Mouse (Mus musculus) MEL (cell line): Measurements from ENCODE around the gene Wdr18.

ENCODE experiments used
- CTCF ChIP-seq, 3 experiments: IDR thresholded peaks in 2 of 3; conservative IDR thresholded peaks in 1 of 3; 2 replicates each; pipeline ENCODE4 v1.5.1; 2011 to 2012; ENCODE audit warnings: low read length in 3 of 3, low read depth in 2 of 3, mild to moderate bottlenecking in 2 of 3, improper control_type of control experiment in 1 of 3, inconsistent platforms in 1 of 3, mixed read lengths in 1 of 3, moderate library complexity in 1 of 3; ENCODE audit not compliant: control insufficient read depth in 1 of 3, insufficient read depth in 1 of 3, poor library complexity in 1 of 3, severe bottlenecking in 1 of 3
- EP300 ChIP-seq, 2 experiments: IDR thresholded peaks; 2 replicates each; pipeline ENCODE4 v1.6.1; 2011; ENCODE audit warnings: improper control_type of control experiment in 2 of 2, low read length in 2 of 2, low read depth in 1 of 2, mild to moderate bottlenecking in 1 of 2
- HCFC1 ChIP-seq: IDR thresholded peaks from 2 replicates; pipeline ENCODE4 v1.6.1; 2012; ENCODE audit warnings: low read depth, mild to moderate bottlenecking, inconsistent platforms, low read length, improper control_type of control experiment, moderate library complexity
- KAT2A ChIP-seq: conservative IDR thresholded peaks from 2 replicates; pipeline ENCODE4 v1.6.1; 2012; ENCODE audit warnings: low read depth, low read length, improper control_type of control experiment, inconsistent platforms
- MAFK ChIP-seq: IDR thresholded peaks from 2 replicates; pipeline ENCODE4 v1.6.1; 2011; ENCODE audit warnings: low read depth, mild to moderate bottlenecking, low read length, improper control_type of control experiment, borderline replicate concordance
- POLR2A ChIP-seq, 2 experiments: IDR thresholded peaks; 2 replicates each; pipeline ENCODE4 v1.6.1; 2011 to 2012; ENCODE audit warnings: low read length in 2 of 2, mild to moderate bottlenecking in 2 of 2, control low read depth in 1 of 2, improper control_type of control experiment in 1 of 2, low read depth in 1 of 2, moderate library complexity in 1 of 2; ENCODE audit not compliant: control insufficient read depth in 1 of 2, insufficient read depth in 1 of 2, poor library complexity in 1 of 2
- POLR2AphosphoS2 ChIP-seq: IDR thresholded peaks from 2 replicates; pipeline ENCODE4 v1.6.1; 2011; ENCODE audit warnings: low read length, improper control_type of control experiment
- POLR2AphosphoS5 ChIP-seq: IDR thresholded peaks from 2 replicates; pipeline ENCODE4 v1.6.1; 2012; ENCODE audit warnings: low read depth, borderline replicate concordance, mild to moderate bottlenecking, inconsistent platforms, low read length, moderate library complexity, mixed read lengths
- USF1 ChIP-seq: IDR thresholded peaks from 2 replicates; pipeline ENCODE4 v1.6.1; 2014; ENCODE audit warnings: low read depth, mild to moderate bottlenecking, inconsistent platforms, low read length, improper control_type of control experiment, moderate library complexity
- USF2 ChIP-seq, 2 experiments: IDR thresholded peaks; 2 replicates each; pipeline ENCODE4 v1.6.1; 2011 to 2012; ENCODE audit warnings: improper control_type of control experiment in 2 of 2, low read length in 2 of 2, borderline replicate concordance in 1 of 2, inconsistent platforms in 1 of 2, low read depth in 1 of 2, mild to moderate bottlenecking in 1 of 2; ENCODE audit not compliant: insufficient read depth in 1 of 2

DNA sequence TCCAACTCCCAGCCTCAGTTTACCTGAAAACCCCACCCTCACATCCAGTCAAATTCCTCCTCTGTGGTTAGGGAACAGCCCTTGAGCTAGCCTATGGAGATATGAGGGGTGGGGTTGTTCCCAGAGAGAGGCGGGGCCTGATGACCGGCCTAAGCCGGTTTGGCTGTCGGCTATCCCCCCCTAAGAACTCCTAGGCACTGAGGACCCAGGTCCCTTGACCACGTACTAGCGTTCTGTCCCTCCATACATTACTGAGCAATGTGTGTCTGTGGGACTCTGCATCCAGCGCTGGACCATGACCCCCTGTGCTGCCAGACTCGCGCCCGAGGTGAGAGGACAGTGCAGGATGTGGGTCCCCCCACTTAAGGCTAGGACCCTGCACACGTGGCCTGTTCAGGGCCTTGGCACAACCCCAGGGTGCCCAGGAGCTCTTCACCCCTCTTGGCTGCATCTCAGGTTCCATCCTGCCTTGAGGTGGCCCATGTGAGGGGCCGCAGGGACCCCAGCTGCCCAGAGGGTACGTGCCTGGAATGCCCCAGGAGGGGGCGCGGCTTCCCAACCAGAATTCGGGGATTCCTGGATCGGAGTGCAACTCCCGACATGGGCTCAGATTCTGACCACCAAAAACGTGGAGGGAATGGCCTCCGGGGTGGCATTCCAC, 59.6 kb downstream of the Wdr18 start:
- TF ChIP-seq EP300 (IDR thresholded peaks at IDR 0.05; ENCODE audit: low read depth in 1 of 2, low read length in 2 of 2) (no peak), POLR2A (IDR thresholded peaks at IDR 0.05; ENCODE audit: control insufficient read depth in 1 of 2, insufficient read depth in 1 of 2, low read depth in 1 of 2, low read length in 2 of 2, poor library complexity in 1 of 2) (no peak), POLR2AphosphoS5 (no peak), CTCF (IDR thresholded peaks at IDR 0.05 in 2 of 3, conservative IDR thresholded peaks at IDR 0.05 in 1 of 3; ENCODE audit: control insufficient read depth in 1 of 3, insufficient read depth in 1 of 3, low read depth in 2 of 3, low read length in 3 of 3, poor library complexity in 1 of 3, severe bottlenecking in 1 of 3) (no peak), KAT2A (no peak), POLR2AphosphoS2 (no peak), MAFK (no peak), HCFC1 (no peak), USF2 (IDR thresholded peaks at IDR 0.05; ENCODE audit: borderline replicate concordance in 1 of 2, insufficient read depth in 1 of 2, low read depth in 1 of 2, low read length in 2 of 2) (no peak), USF1 (no peak)
